Mouse (Mus musculus) macrophage (primary cell): ENCODE measurements around the gene C330007P06Rik. TPM values are rescaled to one million over a fixed set of nuclear protein-coding genes. Genes with fewer than 3 reads are reported as not detected.

ENCODE experiments used
- H3K27ac ChIP-seq: fragments of 350-480 bp; formaldehyde crosslinking; 2 replicates; pipeline ENCODE4 v1.9.0; 2021
- H3K36me3 ChIP-seq: fragments of 350-480 bp; formaldehyde crosslinking; 2 replicates; pipeline ENCODE4 v1.9.0; 2021; ENCODE audit errors: inconsistent target
- H3K4me3 ChIP-seq: fragments of 350-480 bp; formaldehyde crosslinking; 2 replicates; pipeline ENCODE4 v1.9.0; 2021; ENCODE audit errors: inconsistent target
- H3K79me2 ChIP-seq: fragments of 350-480 bp; formaldehyde crosslinking; 2 replicates; pipeline ENCODE4 v1.9.0; 2021; ENCODE audit errors: inconsistent target
- WGBS: methylation state at CpG from one replicate; pipeline ENCODE4 v1.1.7; 2026; ENCODE audit warnings: inconsistent platforms; ENCODE audit not compliant: missing documents; 5-methylcytosine and 5-hydroxymethylcytosine counted together
- polyA plus RNA-seq: library from polyadenylated mRNA; stranded (reverse); fragments of 250-400 nt; gene quantifications from 3 replicates; pipeline ENCODE4 v1.2.4, GENCODE M21; 2018; ENCODE audit warnings: inconsistent platforms

C330007P06Rik gene
- polyA plus RNA-seq, 1 experiment from 2014 or later, result 43.3 TPM

DNA sequence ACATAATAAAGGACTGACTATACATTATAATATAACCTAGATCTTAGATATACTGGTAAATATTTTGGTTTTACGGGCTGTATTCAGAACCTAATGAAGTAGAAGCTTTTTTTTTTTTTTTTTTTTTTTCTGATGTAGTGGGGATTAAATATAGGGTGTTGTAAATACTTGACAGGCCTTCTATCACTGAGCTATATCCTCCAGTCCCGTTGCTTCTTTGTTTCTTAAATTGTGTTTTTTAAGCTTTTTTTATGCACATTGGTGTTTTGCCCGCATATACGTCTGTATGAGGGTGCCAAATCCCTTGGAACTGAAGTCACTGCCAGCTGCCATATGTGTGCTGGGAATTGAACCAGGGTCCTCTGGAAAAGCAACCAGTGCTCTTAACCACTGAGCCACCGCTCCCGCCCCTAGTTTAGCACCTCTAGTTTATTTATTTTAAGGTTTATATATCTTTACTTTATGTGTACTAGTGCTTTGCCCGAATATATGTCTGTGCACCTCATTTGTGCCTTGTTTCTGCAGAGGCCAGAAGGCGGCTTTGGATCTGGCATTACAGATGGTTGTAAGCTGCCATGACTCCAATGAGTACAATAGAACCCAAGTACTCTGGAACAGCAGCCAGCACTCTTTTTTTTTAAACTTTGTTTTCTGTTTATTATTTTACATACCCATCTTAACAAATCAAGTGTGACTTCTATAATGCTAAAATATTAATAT, 9.1 kb downstream of the C330007P06Rik start:
- peak overlapping the region; percentile 64 for H3K27ac ChIP-seq
- 67% methylated on average over 8 of the region's 8 CpGs for WGBS
- peaks cover 38% of the 10 kb centered on the region for H3K79me2 ChIP-seq
- H3K36me3 ChIP-seq, result no peaks in the 10 kb centered on the region
- peak overlapping the region; percentile 45 for H3K4me3 ChIP-seq

- 25% methylated on average over 28 of the region's 44 CpGs for WGBS
Measured at GRCm38 (mm10) chrX:36863766-36864608, 9.9 kb downstream of the C330007P06Rik start.

GRCm38 (mm10) chrX:36852631-36853030, 21.3 kb downstream of the C330007P06Rik start:
- 89% methylated on average over 8 of the region's 8 CpGs for WGBS
- Histone ChIP-seq H3K36me3 (no peaks in the 10 kb centered on the region), H3K79me2 (peaks cover 12% of the 10 kb centered on the region; the same call in 1 of the 2 replicates), H3K4me3 (no peak overlapping the region), H3K27ac (no peak overlapping the region)

More at GRCm38 (mm10) chrX:36863766-36864608, 9.9 kb downstream of the C330007P06Rik start:
- Histone ChIP-seq H3K4me3 (peak overlapping the region; percentile 45), H3K36me3 (no peaks in the 10 kb centered on the region), H3K27ac (peak overlapping the region; percentile 64), H3K79me2 (peaks cover 46% of the 10 kb centered on the region)

GRCm38 (mm10) chrX:36847152-36847551, 26.8 kb downstream of the C330007P06Rik start:
- no peaks in the 10 kb centered on the region for H3K36me3 ChIP-seq
- no peaks in the 10 kb centered on the region for H3K79me2 ChIP-seq
- no peak overlapping the region for H3K4me3 ChIP-seq
- no peak overlapping the region for H3K27ac ChIP-seq
- 100% methylated on average over 1 of the region's 1 CpGs for WGBS

GRCm38 (mm10) chrX:36843346-36843990, 30.4 kb downstream of the C330007P06Rik start:
- peak overlapping the region; percentile 24 for H3K27ac ChIP-seq
- H3K4me3 ChIP-seq, result no peak overlapping the region
- no peaks in the 10 kb centered on the region for H3K79me2 ChIP-seq
- H3K36me3 ChIP-seq, result no peaks in the 10 kb centered on the region
- WGBS, result 35% methylated on average over 4 of the region's 4 CpGs

DNA sequence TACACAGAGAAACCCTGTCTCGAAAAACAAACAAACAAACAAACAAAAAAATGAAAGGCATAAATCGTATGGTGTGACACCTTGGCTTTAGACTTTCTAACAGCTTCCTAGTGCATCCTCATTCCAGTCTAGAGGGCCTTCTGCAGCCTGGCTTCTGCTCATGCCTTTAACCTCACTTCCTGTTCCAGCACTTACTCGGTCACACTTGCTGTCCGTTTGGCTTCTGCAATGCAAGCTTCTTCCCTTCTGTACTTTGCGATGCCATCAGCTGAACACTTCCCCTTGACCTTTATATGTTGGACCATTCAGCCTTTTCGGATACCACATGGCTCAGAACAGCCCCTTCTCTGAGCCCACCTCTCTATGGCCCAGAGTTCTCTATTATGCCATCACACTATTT, 32.2 kb downstream of the C330007P06Rik start:
- Histone ChIP-seq H3K4me3 (no peak overlapping the region), H3K27ac (peak overlapping the region; percentile 27), H3K36me3 (no peaks in the 10 kb centered on the region), H3K79me2 (no peaks in the 10 kb centered on the region)
- WGBS, result 16% methylated on average over 5 of the region's 6 CpGs

- no peak overlapping the region for H3K27ac ChIP-seq
- no peak overlapping the region for H3K4me3 ChIP-seq
- no peaks in the 10 kb centered on the region for H3K79me2 ChIP-seq
- WGBS, result 60% methylated on average over 7 of the region's 7 CpGs
- H3K36me3 ChIP-seq, result no peaks in the 10 kb centered on the region
Measured at GRCm38 (mm10) chrX:36839391-36839790, 34.5 kb downstream of the C330007P06Rik start.

DNA sequence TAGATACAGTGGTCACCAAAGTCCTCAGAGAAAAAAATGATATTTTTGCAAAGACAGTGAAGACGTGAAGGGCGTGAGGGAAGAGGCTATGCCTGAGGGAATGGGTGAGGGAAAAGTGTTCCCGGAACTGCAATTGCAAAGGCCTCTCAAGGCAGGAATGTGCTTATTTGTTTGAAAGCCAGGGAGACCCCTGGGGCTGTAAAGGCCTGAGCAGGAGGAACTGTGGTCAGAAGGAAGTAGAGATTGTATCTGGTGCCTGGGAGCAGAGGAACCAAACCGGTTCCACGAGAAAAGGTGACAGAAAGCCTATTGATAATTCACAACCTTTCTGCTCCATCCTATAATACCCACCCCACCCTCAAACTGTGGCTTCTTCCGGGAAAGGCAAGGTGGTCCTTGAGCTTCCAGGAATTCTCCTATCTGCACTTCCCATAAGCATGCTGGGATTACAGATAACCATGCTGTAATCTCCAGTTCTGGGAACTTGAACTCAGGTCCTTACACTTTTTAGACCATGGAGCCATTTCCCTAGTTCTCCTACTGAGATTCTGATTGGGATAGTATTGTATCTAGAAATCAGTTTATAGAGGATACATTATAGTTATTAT, 36.7 kb downstream of the C330007P06Rik start:
- Histone ChIP-seq H3K27ac (no peak overlapping the region), H3K36me3 (no peaks in the 10 kb centered on the region), H3K4me3 (no peak overlapping the region), H3K79me2 (no peaks in the 10 kb centered on the region)
- 76% methylated on average over 6 of the region's 6 CpGs for WGBS

GRCm38 (mm10) chrX:36833397-36834084, 40.4 kb downstream of the C330007P06Rik start:
- no peaks in the 10 kb centered on the region for H3K79me2 ChIP-seq
- H3K36me3 ChIP-seq, result no peaks in the 10 kb centered on the region
- WGBS, result 42% methylated on average over 11 of the region's 19 CpGs
- H3K27ac ChIP-seq, result no peak overlapping the region
- no peak overlapping the region for H3K4me3 ChIP-seq

- Histone ChIP-seq H3K4me3 (no peak overlapping the region), H3K27ac (no peak overlapping the region), H3K79me2 (no peaks in the 10 kb centered on the region), H3K36me3 (no peaks in the 10 kb centered on the region)
- 92% methylated on average over 2 of the region's 4 CpGs for WGBS
Measured at GRCm38 (mm10) chrX:36831632-36832031, 42.3 kb downstream of the C330007P06Rik start.

DNA sequence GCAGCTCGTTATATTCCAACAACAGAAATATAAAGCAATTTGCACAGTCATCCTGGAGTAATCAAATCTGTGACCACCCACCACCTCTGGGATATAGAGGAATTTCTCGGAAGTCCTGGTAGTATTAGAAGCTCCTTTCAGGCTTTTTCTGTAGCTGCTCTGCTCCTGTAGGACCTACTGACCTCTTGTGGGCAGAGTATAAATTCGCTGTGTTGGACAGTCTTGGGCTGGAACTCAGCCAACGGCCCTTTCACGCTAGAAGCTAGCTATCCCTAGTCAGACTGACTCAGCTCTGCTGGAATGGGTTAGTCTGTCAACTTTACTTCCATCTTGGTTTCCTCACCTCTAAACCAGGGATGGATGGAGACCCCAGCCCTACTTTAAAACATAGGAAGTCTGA, 43.6 kb downstream of the C330007P06Rik start:
- no peak overlapping the region for H3K4me3 ChIP-seq
- H3K27ac ChIP-seq, result no peak overlapping the region
- H3K36me3 ChIP-seq, result no peaks in the 10 kb centered on the region
- no peaks in the 10 kb centered on the region for H3K79me2 ChIP-seq
- WGBS, result 57% methylated on average over 5 of the region's 5 CpGs

DNA sequence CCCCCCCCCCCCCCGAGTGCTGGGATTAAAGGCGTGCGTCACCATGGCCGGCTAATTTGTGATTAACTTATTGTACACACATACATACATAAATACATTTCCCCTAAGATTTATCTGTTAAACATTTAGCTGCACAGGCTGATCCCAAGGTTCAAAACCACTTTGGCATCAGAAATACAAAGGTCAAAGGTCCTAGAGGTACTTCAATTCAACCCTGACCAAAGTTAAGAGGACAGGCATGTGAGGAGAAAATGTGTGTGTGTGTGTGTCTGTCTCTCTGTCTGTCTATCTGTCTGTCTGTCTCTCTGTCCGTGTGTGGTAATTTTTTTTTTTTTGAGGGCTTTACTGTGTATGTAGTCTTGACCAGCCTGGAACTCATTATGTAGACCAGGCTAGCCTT, 47.0 kb downstream of the C330007P06Rik start:
- Histone ChIP-seq H3K27ac (no peak overlapping the region), H3K79me2 (no peaks in the 10 kb centered on the region), H3K4me3 (no peak overlapping the region), H3K36me3 (no peaks in the 10 kb centered on the region)
- WGBS, result 100% methylated on average over 1 of the region's 5 CpGs

DNA sequence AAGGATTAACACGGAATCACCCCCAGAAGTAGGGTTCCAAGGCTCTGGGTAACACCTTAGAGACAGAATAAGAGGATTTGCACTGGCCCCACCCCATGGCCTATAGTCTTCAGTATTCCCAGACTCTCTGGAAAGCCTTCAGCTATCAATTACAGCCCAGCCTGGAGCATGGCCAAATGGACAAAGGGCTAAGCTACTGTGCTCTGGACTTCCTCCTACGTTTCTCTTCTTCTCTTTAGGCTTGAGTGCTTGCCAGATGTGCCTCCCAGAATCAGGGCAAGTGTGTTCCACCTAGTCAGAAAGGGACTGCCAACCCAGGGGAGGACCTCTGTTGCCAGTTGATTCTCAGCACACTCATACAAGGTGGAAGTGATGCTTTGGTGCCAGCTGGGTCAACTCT, 48.9 kb downstream of the C330007P06Rik start:
- H3K27ac ChIP-seq, result no peak overlapping the region
- H3K4me3 ChIP-seq, result no peak overlapping the region
- no peaks in the 10 kb centered on the region for H3K36me3 ChIP-seq
- 69% methylated on average over 2 of the region's 2 CpGs for WGBS
- H3K79me2 ChIP-seq, result no peaks in the 10 kb centered on the region
